8 mouse cellular contexts compared by ENCODE assay signal in the genomic region with DNA sequence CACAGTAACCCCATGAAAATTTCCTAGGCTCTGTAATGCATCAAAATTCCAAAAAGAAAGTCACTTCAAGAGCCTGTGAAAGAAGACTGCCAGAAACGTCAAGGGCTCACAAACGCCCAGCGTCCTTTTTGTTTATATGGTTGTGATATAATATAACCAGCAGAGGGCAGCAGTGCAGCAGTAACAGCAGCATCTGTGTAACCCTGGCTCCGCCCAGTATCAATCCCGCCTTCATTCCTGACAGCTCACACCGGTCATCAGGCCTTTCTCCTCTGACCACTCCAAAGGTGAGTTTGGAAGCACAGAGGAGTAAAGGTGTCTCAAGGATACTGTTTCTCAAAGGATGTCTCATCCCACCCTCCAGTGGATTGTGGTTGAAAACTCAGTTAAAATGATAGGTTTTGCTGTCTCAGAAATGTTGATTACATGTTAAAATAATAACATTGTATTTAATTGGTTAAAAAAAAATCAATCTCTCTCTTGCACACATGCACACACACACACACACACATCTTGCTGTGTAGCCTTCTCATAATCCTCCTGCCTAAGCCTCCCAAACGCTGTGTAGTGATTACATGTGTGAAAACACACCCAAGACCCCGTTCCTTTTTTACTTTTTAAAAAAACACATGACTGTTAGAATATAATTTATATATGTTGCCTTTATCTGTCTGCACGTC. TPM values are rescaled to one million over a fixed set of nuclear protein-coding genes. Genes with fewer than 3 reads are reported as not detected.
DNase-seq lines count a peak whose midpoint lies in the region; ATAC-seq and TF ChIP-seq lines count a peak whose summit lies in the region.

No protein-coding gene starts in this region.

- peaks cover 8% of the 10 kb centered on the region; the same call in 1 of the 2 replicates for H3K4me1 ChIP-seq in intestine, postnatal 0 days (replicated peaks; ENCODE audit: control insufficient read depth, insufficient read depth, low read length)
- H3K4me1 ChIP-seq in midbrain, embryonic 14.5 days (ENCODE audit: control insufficient read depth, insufficient read depth, low read length): peaks cover 7% of the 10 kb centered on the region

- H3K27me3 ChIP-seq in intestine, postnatal 0 days (replicated peaks; ENCODE audit: control insufficient read depth, insufficient read depth, low read length): no peaks in the 10 kb centered on the region
- H3K27me3 ChIP-seq in midbrain, embryonic 14.5 days (ENCODE audit: control insufficient read depth, insufficient read depth, low read length): no peaks in the 10 kb centered on the region

- intact Hi-C loops in gastrocnemius, postnatal 14 days (cut with DNase I; ENCODE audit: low total_unique reads): no loop called here
- intact Hi-C loops in left cerebral cortex, postnatal 25 days (cut with DNase I): loop anchor here (10.0 kb wide), 3 partner anchors 120 to 550 kb away; partner anchors contain the start of gene Cbll1

- no peaks in the 10 kb centered on the region for H3K36me3 ChIP-seq in intestine, postnatal 0 days (ENCODE audit: control insufficient read depth, insufficient read depth)
- H3K36me3 ChIP-seq in midbrain, embryonic 14.5 days (ENCODE audit: control insufficient read depth, insufficient read depth, low read length): no peaks in the 10 kb centered on the region

- 38% methylated on average over 9 of the region's 9 CpGs for WGBS in intestine, postnatal 0 days
- WGBS in midbrain, embryonic 14.5 days: 36% methylated on average over 9 of the region's 9 CpGs

- peak; percentile 96 for DNase-seq in 3T3-L1 (ENCODE audit: low read depth, low spot score)
- DNase-seq in adrenal gland, adult (ENCODE audit: inconsistent age in 2 of 2, low spot score in 1 of 2): peak; percentile 58 to 87
- peak; percentile 90 for DNase-seq in embryo, embryonic 10.5 days (ENCODE audit: low spot score)
- peak; percentile 47 for DNase-seq in gastrocnemius, postnatal 14 days
- DNase-seq in left cerebral cortex, postnatal 25 days (ENCODE audit: low spot score in 2 of 2): peak; percentile 74 to 80
- peak; percentile 94 for DNase-seq in midbrain, embryonic 14.5 days
- peak; percentile 24 to 61 for DNase-seq in spleen, postnatal 10 days (ENCODE audit: low spot score in 2 of 2)

- ATAC-seq in intestine, postnatal 0 days: peak; percentile 57
- ATAC-seq in midbrain, embryonic 14.5 days (ENCODE audit: low FRiP score, low TSS enrichment): peak; percentile 84

- H3K9ac ChIP-seq in intestine, postnatal 0 days (ENCODE audit: low read depth, low read length): no peak overlapping the region
- H3K9ac ChIP-seq in midbrain, embryonic 14.5 days (replicated peaks; ENCODE audit: low read length): no peak overlapping the region; the same call in 1 of the 2 replicates

- H3K4me3 ChIP-seq in intestine, postnatal 0 days (ENCODE audit: low read depth, low read length): no peak overlapping the region
- H3K4me3 ChIP-seq in midbrain, embryonic 14.5 days (replicated peaks; ENCODE audit: low read depth, low read length): no peak overlapping the region

- no peak overlapping the region for H3K27ac ChIP-seq in intestine, postnatal 0 days (ENCODE audit: low read depth, low read length)
- H3K27ac ChIP-seq in midbrain, embryonic 14.5 days (replicated peaks; ENCODE audit: low read depth, low read length): no peak overlapping the region

- TF ChIP-seq CTCF in intestine, postnatal 0 days (IDR thresholded peaks at IDR 0.05; ENCODE audit: low read depth): peak; percentile 93

- H3K9me3 ChIP-seq in intestine, postnatal 0 days (ENCODE audit: control insufficient read depth): no peaks in the 10 kb centered on the region
- no peaks in the 10 kb centered on the region for H3K9me3 ChIP-seq in midbrain, embryonic 14.5 days (ENCODE audit: control insufficient read depth, low read length)

- peak overlapping the region; percentile 30; the same call in 1 of the 2 replicates for H3K4me2 ChIP-seq in intestine, postnatal 0 days (replicated peaks; ENCODE audit: low read depth)
- peak overlapping the region; percentile 37 for H3K4me2 ChIP-seq in midbrain, embryonic 14.5 days (ENCODE audit: low read length)

RNA-seq across cellular contexts. Expression of gene Slc26a3, which starts 15.9 kb away (rescaled TPM):
- not detected for total RNA-seq in gastrocnemius, postnatal 14 days (2021)
- polyA plus RNA-seq in intestine, postnatal 0 days (2015; fragmentation: Nextera tagmentation; extraction: Ambion mirVana): 61.6 and 75.4 TPM in 2 replicates
- under 1 TPM; 0.16 to 0.32 TPM for total RNA-seq in left cerebral cortex, postnatal 25 days (2021)
- not detected in 2 replicates for polyA plus RNA-seq in midbrain, embryonic 14.5 days (2014; fragmentation: Nextera tagmentation; extraction: Ambion mirVana)

RNA-seq across cellular contexts. Expression of gene Dld, which starts 23.5 kb away (rescaled TPM):
- 100 to 1,000 TPM; 181 to 227 TPM for total RNA-seq in gastrocnemius, postnatal 14 days (2021)
- polyA plus RNA-seq in intestine, postnatal 0 days (2015; fragmentation: Nextera tagmentation; extraction: Ambion mirVana): 115 and 124 TPM in 2 replicates
- 100 to 1,000 TPM; 103 to 111 TPM for total RNA-seq in left cerebral cortex, postnatal 25 days (2021)
- polyA plus RNA-seq in midbrain, embryonic 14.5 days (2014; fragmentation: Nextera tagmentation; extraction: Ambion mirVana): 111 and 121 TPM in 2 replicates

Comparison
In these comparisons a context has a peak if more than half of its experiments do, and no peak if none do; other contexts are left out.
1. DNase-seq: peak in every context shown above with its lines; median percentile 96 in 3T3-L1; 94 in midbrain, embryonic 14.5 days; 90 in embryo, embryonic 10.5 days; 77 in left cerebral cortex, postnatal 25 days; 72 in adrenal gland, adult; 47 in gastrocnemius, postnatal 14 days; 42 in spleen, postnatal 10 days.